Mouse (Mus musculus): Measurements from ENCODE around the gene Klf3. TPM values are rescaled to one million over a fixed set of nuclear protein-coding genes. Genes with fewer than 3 reads are reported as not detected.
A peak's percentile ranks its signal among the peaks of the same experiment; 100 is the strongest.
"Not testable (repeated sequence)": the region's sequence is repeated elsewhere in the genome, so short reads cannot be mapped to it uniquely, and the experiment has no call there.

Klf3 gene
- total RNA-seq, 2 experiments from 2014 or later: 48.2 to 57.3 TPM

GRCm38 (mm10) chr5:64867551-64867950, 64.4 kb downstream of the Klf3 start:
- DNase-seq (ENCODE audit: low spot score in 2 of 2): no peak

GRCm38 (mm10) chr5:64876086-64876830, 73.1 kb downstream of the Klf3 start:
- no peak for DNase-seq (ENCODE audit: low spot score in 2 of 2)

DNA sequence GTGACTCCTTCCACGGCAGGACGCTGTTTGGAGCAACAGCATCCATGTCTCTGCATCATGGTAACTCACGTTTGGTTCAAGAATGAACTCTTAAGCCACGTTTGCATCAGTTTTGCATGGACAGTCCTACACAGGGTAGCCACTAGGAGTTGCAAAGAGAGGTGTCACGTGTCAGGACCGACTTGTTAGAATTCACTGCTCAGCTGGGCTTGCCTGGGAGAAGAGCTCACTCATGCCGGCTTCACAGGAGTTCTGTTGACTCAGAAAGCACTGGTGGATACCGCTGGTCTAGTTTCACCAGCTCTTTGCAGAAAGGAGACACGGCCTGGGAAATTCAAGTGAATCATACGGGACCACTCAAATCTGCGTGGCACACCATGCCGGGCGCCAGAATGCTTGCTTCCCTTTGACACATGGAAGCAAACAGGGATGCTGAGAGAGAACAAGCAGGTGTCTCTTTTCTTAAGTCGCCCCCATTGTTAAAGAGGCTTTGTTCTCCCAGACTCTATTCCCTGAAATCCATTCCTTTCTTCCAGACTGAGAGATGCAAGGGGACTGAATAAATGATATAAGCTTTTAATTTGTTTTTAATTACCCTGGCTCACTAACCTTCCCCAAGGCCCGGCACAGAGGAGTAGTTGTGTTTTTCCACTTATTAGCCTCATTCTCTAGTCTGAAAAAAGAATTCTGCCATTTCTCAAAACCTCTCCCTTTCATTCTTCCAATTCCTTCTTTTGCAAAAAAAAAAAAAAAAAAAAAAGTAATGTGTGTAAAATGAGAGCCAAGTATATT, 74.2 kb downstream of the Klf3 start:
- DNase-seq (ENCODE audit: low spot score in 2 of 2): no peak

GRCm38 (mm10) chr5:64878027-64878425, 74.8 kb downstream of the Klf3 start:
- peak in 1 of 2 experiments; percentile 30 for DNase-seq (ENCODE audit: low spot score in 2 of 2)

- no peak for DNase-seq (ENCODE audit: low spot score in 2 of 2)
Measured at GRCm38 (mm10) chr5:64878526-64878925, 75.3 kb downstream of the Klf3 start.

DNA sequence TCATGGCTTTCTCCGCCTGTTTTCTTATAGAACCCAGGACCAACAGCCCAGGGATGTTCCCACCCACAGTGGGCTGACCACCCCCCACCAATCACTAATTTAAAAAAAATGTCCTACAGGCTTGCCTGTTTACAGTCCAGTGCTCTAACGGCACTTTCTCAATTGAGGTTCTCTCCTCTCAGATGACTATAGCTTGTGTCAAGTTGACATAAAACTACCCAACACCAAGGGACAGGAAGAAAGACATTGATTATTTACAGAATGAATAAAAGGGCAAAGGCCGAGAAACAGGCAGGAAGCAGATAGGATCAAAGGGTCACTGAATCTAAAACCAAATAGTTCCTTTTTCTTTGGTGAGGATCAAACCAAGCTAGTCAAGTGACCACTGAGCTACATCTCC, 76.1 kb downstream of the Klf3 start:
- DNase-seq (ENCODE audit: low spot score in 2 of 2): no peak

DNA sequence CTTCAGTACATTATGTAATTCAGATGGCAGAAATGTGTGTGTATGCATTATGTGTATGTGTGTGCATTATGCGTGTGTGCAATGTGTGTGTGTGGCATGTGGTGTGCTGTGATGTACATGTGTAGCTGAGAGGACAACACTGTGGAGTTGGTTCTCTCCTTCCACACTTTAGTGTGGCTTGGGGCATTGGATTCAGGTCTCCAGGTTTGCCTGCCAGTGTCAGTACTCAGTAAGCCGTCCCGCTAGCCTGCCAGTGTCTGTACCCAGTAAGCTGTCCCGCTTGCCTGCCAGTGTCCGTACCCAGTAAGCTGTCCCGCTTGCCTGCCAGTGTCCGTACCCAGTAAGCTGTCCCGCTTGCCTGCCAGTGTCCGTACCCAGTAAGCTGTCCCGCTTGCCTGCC, 78.4 kb downstream of the Klf3 start:
- DNase-seq (ENCODE audit: low spot score in 2 of 2): not testable (repeated sequence)

GRCm38 (mm10) chr5:64881976-64882375, 78.8 kb downstream of the Klf3 start:
- DNase-seq (ENCODE audit: low spot score in 2 of 2): not testable (repeated sequence)

Other genes starting within 250 kb of the Klf3 start
- gene Tlr1, start 130.2 kb downstream of the Klf3 start, total RNA-seq (2021): 1 to 10 TPM in 1 of 2 experiments, under 1 TPM in 1; 0.61 to 1.1 TPM
- 1 to 10 TPM in 1 of 2 experiments, under 1 TPM in 1; 0.93 to 2.0 TPM for gene Tlr6, start 156.7 kb downstream of the Klf3 start, total RNA-seq (2021)
- 10 to 100 TPM; 23.7 to 23.8 TPM for gene Fam114a1, start 166.7 kb downstream of the Klf3 start, total RNA-seq (2021)